In the genomic region with DNA sequence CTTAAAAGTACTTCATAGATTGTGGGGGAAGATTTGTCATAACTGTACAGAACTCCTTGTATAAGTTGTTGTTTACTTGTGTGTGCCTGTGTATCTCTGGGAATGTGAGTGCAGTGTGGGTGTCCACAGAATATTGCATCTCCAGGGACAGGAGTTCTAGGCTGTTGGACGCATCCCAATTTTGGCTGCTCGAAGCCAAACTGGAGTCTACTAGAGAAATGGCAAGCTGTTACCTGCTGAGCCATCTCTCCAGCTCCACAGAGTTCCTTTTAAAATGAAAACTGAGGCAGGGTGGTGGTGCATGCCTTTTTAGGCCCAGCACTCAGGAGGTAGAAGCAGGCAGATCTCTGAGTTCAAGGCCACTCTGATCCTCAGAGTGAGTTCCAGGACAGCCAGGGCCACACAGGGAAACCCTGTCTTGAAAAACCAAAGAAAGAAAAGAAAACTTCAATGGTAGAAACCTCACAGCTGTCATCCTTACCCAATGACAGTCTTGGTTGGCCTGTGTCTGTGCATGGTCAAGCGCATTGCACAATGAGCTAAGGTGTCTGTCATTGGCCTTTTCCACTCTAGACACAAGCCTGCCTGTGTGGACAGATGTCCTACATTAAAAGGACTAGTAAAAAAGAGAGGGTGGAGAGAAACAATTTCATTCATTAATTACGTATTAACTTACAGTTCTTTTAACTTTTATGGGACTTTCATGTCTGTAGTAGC, we compare ENCODE assay signal across 15 mouse cellular contexts.
"Had no signal": no experiment of that assay in that cellular context is flagged by ENCODE, and none has a peak within 500 bp of the region (broad histone marks: within the 10 kb centered on the region; RNA-seq: fewer than 3 reads in every experiment).

No protein-coding gene starts in this region.

- DNase-seq: kidney, postnatal 25 days; layer of hippocampus, adult 9-11 months; layer of hippocampus, postnatal 36 days; liver, embryonic 13.5 days; lung, adult 18-20 months; retina, postnatal 1 day; right cerebral cortex, postnatal 4 days; spleen, adult 18-20 months; thymus, adult 18-20 months; thymus, postnatal 14 days had no signal

- H3K9ac ChIP-seq: kidney, embryonic 15.5 days; limb, embryonic 15.5 days; liver, embryonic 13.5 days; midbrain, embryonic 12.5 days; neural tube, embryonic 13.5 days had no signal

- H3K27ac ChIP-seq: kidney, embryonic 15.5 days; limb, embryonic 15.5 days; liver, embryonic 13.5 days; midbrain, embryonic 12.5 days; neural tube, embryonic 13.5 days had no signal

- H3K4me1 ChIP-seq: kidney, embryonic 15.5 days; limb, embryonic 15.5 days had no signal

- H3K27me3 ChIP-seq: kidney, embryonic 15.5 days; limb, embryonic 15.5 days; liver, embryonic 13.5 days; midbrain, embryonic 12.5 days; neural tube, embryonic 13.5 days had no signal

- ATAC-seq: midbrain, embryonic 16.5 days had no signal

- H3K4me3 ChIP-seq: kidney, embryonic 15.5 days; limb, embryonic 15.5 days; liver, embryonic 13.5 days; midbrain, embryonic 12.5 days; neural tube, embryonic 13.5 days had no signal

- H3K9me3 ChIP-seq: kidney, embryonic 15.5 days; limb, embryonic 15.5 days; liver, embryonic 13.5 days; midbrain, embryonic 12.5 days; neural tube, embryonic 13.5 days had no signal

- H3K4me2 ChIP-seq: kidney, embryonic 15.5 days; limb, embryonic 15.5 days; liver, embryonic 13.5 days; midbrain, embryonic 12.5 days; neural tube, embryonic 13.5 days had no signal
